Mouse (Mus musculus) inflammation-experienced regulatory T-cells (primary cell): ENCODE results near the gene Nhp2. TPM values are rescaled to one million over a fixed set of nuclear protein-coding genes. Genes with fewer than 3 reads are reported as not detected.

Source experiments
- polyA plus RNA-seq, 2 experiments: library from polyadenylated mRNA; unstranded; fragments of 100-300 nt; shearing (Covaris generic); gene quantifications; one replicate each; pipeline ENCODE4 v1.2.1; 2017

Nhp2 gene
- 10 to 100 TPM; 79.4 to 92.2 TPM for polyA plus RNA-seq

DNA sequence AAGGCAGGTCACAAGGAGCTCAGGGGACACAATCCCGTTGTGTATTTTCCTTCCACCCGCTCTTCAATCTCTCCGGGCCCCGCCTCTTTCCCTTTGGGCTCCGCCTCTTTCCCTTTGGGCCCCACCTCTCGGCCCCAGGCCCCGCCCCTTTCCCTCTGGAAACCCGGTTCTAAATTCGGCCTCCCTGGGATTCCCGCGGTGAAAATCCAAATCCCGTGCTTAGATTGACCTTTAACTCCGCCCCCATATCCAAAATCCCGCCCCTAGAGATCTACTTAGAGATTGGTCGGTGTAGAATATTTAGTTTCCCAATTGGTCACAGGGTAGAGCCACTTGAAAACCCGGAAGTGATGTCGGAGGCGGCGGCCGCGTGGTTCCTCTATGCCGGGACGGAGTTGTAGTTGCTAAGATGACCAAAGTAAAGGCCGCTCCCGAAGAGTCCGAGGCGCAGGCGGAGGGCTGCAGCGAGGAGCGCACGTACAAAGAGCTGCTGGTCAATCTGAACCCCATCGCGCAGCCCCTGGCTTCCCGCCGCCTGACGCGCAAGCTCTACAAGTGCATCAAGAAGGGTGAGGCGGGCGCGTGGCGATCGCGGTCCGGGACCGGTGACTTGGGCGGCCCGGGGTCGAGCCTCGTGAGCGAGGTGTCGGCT, at the start of gene Nhp2:
Gene Nhp2, plus strand, starts transcription at position 327 of the 652 bp plus-strand sequence.

DNA sequence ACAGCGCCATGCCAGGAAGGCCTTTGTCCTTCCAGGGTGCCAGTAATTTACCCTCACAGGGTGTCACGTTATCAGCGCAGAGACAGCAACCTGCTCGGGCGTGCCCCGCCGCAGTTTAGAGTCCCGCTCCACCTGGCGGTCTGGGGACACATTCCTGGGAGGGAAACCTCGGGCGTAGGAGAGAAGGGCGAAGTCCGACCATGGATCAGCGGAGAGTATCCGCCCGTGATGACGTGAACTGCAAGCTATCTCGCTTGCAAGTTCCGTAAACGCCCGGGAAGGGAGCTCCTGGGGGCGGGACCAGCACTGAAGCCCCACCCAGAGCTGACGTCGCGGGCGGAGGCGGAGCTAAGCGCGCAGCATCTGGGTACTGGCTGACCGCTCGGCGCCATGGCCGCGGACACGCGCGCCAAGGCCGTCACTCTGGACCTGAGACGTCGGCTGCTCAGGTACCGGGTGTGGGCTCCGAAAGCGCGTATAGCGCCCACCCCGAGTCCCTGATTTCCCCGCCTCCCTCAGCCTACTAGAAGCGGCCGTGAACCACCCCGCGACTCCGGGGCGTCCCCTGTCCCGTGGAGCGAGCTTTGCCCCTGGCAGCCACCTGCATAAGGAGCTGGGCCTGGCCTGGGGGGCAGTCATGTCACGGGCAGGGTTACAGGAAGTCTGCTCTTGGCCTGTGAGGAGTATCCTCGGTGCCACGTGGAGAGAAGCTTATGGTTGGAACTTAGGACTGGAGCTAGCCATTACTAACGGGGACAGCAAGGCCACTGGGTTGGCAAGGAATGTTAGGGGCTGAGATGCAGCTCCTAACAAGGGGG, 34.9 kb upstream of the Nhp2 start, which contains the start of gene Phykpl:
Gene Phykpl, plus strand, starts transcription at position 327 of the 818 bp plus-strand sequence.

DNA sequence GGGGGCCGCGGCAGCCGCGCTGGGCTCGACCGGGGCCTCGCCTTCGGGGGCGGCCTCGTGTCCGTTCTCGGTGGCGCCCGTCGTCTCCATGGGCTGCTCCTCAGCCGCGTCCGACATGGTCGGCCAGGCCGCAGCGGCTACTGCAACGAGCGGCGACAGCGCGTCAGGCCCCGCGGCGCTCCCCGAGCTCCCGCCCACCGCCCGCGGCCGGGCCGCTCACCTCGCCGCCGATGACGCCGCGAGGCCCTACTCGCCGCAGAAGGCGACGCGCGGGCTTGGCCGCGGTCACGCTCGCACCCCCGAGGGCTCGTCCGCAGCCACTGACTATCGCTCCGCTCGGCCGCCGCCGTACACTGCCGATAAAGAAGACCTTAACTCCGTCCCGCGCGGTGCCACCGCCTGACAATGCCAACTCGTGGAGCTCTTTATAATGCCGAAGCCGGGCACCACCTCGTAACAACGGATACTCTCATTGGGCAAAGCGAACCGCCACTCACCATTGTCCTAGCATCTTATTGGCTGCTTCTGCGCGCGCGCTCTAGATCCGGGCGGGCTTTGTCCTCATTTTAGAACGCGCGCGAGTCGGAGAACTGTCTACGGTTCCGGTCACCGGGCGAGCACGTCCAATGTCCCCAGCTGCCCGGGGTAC, 13.0 kb upstream of the Nhp2 start, which contains the start of gene Hnrnpab:
Gene Hnrnpab, minus strand, starts transcription at position 401 of the 649 bp plus-strand sequence.

DNA sequence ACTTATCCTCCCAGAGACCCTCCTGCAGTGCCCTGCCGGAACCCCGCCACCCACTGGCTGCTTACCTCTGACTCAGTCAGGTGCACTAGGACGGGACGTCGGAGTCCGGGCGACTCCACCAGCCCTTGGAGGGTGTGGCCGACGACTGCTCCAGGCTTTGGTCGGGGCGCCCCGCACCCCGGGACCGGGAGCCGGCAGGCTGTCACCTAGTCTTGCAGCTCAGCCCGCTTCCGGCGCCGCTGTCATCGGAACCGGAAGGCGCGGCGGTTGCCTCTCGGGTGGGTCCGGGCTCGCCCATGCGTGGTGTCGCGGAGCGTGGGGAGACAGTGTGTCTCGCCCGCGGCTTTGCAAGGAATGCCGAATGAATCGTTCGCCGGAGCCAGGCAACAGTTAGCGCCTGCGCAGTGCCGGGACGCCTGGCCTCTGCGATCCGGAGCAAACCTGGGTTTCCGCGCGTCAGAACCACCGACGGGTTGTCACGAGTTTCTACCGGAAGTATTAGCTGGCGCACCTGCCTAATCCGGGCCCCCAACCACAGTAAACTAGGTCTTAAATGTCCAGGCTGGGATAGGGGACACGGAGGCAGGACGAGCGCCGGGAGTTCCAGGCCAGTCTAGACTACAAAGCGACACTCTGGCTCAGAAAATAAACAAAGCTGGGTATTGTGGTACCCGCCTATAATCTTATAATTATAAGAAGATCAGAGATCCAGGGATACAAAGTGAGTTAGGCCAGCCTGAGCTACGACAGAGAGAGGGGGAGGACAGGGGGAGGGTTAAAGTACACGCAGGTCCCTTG, 16.2 kb downstream of the Nhp2 start, which contains the start of gene Rmnd5b:
Gene Rmnd5b, minus strand, starts transcription at position 372 of the 798 bp plus-strand sequence.

DNA sequence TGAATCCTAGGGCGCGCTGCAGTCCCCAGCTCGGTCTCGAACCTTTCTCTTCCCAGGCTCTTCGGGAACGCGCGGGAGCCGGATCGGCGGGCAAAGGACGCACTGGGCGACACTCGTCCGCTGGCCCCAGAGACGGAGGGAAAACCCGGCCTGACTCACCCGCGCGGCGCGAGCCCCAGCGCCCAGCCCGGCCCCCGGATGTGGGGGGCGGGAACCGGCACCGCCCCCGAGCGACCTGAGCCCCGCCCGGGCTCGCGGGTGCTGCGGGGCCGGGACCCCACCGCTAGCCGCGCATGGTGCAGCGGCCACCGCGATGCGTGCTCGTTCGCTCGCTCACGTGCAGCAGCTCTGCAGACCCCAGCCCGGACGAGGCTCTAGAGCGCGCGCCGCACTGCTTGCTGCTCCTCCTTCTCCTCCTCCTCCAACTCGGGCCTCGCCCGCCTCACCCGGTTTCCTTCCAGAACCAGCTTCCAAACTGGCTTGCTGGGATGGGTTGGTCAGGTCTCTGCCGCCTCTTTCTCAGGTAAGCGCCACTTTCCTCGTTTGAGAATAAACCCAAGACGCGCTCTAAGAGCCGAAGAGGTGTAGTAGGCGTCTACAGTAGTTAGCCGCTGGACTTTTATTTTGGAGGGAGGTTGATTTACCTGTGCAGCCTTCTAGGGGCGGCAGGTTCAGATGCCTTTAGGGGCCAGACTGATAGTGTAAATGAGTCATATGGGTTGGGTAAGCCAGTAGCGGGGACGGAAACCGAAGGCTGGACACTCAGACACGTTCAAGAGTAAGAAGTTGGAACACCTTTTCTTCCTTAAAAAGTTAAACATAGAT, 31.4 kb downstream of the Nhp2 start, which contains the start of the genes N4bp3 and D930048N14Rik:
Gene N4bp3, minus strand, starts transcription at position 152 of the 825 bp plus-strand sequence.
Gene D930048N14Rik, plus strand, starts transcription at position 264 of the 825 bp plus-strand sequence.

Other genes starting within 250 kb of the Nhp2 start
- 10 to 100 TPM; 19.8 to 26.6 TPM for gene Phykpl, start 35.0 kb upstream of the Nhp2 start, polyA plus RNA-seq
- 100 to 1,000 TPM; 448 to 490 TPM for gene Hnrnpab, start 12.9 kb upstream of the Nhp2 start, polyA plus RNA-seq
- 10 to 100 TPM; 82.8 to 87.2 TPM for gene Rmnd5b, start 16.2 kb downstream of the Nhp2 start, polyA plus RNA-seq
- gene N4bp3, start 31.1 kb downstream of the Nhp2 start, polyA plus RNA-seq: 1 to 10 TPM; 7.7 to 8.7 TPM
- 1 to 10 TPM; 1.4 to 1.7 TPM for gene D930048N14Rik, start 31.2 kb downstream of the Nhp2 start, polyA plus RNA-seq
- gene 0610009B22Rik, start 69.1 kb downstream of the Nhp2 start, polyA plus RNA-seq: 10 to 100 TPM; 18.8 to 21.1 TPM
- gene Sec24a, start 143.9 kb downstream of the Nhp2 start, polyA plus RNA-seq: 10 to 100 TPM; 25.3 to 31.5 TPM
- 100 to 1,000 TPM; 111 to 129 TPM for gene Sar1b, start 144.0 kb downstream of the Nhp2 start, polyA plus RNA-seq
- 1 to 10 TPM; 8.1 to 8.4 TPM for gene Jade2, start 237.9 kb downstream of the Nhp2 start, polyA plus RNA-seq